22 mouse cellular contexts compared by ENCODE assay signal in the genomic region with DNA sequence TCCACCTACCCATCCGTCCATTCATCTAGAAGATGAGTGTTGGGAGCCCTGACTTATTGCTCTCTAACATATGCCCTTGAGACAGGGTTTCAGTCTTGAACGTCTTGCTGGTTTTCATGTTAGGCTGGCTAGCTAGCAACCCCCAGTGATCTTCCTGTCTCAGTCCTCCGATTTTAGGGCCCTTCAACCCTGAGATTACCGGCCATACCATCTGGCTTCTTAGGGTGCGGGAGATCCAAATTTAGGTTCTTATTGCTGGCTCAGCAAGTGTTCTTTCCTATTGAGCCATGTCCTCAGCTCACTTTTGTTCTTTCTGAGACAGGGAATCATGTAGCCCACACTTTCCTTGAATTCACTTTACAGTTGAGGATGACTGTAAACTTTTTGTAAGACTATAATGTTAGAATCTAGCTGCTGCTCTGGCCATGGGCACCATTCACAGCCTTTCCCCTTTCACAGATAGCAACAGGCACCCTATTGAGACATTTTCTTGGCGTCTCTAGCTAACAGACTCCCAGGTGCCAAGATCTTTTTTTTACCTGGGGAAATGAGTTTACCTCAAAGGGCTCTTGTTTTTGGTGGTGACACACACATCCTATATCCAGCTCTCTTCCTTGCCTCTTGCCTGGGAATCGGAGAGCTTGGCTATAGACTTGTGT. TPM values are rescaled to one million over a fixed set of nuclear protein-coding genes. Genes with fewer than 3 reads are reported as not detected.
DNase-seq lines count a peak whose midpoint lies in the region; ATAC-seq and TF ChIP-seq lines count a peak whose summit lies in the region.
"Had no signal": no experiment of that assay in that cellular context is flagged by ENCODE, and none has a peak within 500 bp of the region (broad histone marks: within the 10 kb centered on the region; RNA-seq: fewer than 3 reads in every experiment).

No protein-coding gene starts in this region.

- peak; percentile 48 to 76 for DNase-seq in cerebellum, adult 2 months
- DNase-seq in cerebellum, adult 11-12 months, result no peak
- DNase-seq in kidney, adult 18-20 months, result peak; percentile 2
- DNase-seq in CH12.LX (ENCODE audit: extremely low read depth), result no peak
- peak; percentile 42 to 48 for DNase-seq in cerebellum, postnatal 25 days
- no peak for DNase-seq in spleen, postnatal 4 days (ENCODE audit: low spot score in 2 of 2)
- DNase-seq: heart, postnatal 10 days; kidney, postnatal 10 days; left cerebral cortex, postnatal 4 days; lung, postnatal 10 days; right cerebral cortex, postnatal 25 days; thymus, postnatal 36 days had no signal

- dilution Hi-C loops in CH12.LX (cut with MboI; ENCODE audit: extremely low pct_ligation_motif_present, extremely low pct_unique_long_range_greater_than_20kb, low sequenced_read_pairs), result no loop called here

- no peak for TF ChIP-seq POLR2A in cerebellum, adult 2 months (IDR thresholded peaks at IDR 0.05; ENCODE audit: borderline replicate concordance, insufficient read depth, low read length)
- no peak for TF ChIP-seq POLR2A in CH12.LX (IDR thresholded peaks at IDR 0.05; ENCODE audit: low read depth, low read length)

- H3K27me3 ChIP-seq in cerebellum, adult 2 months (ENCODE audit: control insufficient read depth, insufficient read depth, low read length), result no peaks in the 10 kb centered on the region
- no peaks in the 10 kb centered on the region for H3K27me3 ChIP-seq in kidney, embryonic 15.5 days
- no peaks in the 10 kb centered on the region for H3K27me3 ChIP-seq in CH12.LX (replicated peaks)
- H3K27me3 ChIP-seq: forebrain, embryonic 12.5 days; neural tube, embryonic 13.5 days; Patski had no signal

- no peak for TF ChIP-seq CTCF in cerebellum, adult 2 months (IDR thresholded peaks at IDR 0.05; ENCODE audit: borderline replicate concordance, insufficient read depth, low read depth, low read length)
- no peak for TF ChIP-seq CTCF in CH12.LX (conservative IDR thresholded peaks at IDR 0.05 in 1 of 2, IDR thresholded peaks at IDR 0.05 in 1 of 2; ENCODE audit: low read depth in 2 of 2, low read length in 2 of 2)

- peak overlapping the region; percentile 81 for H3K27ac ChIP-seq in cerebellum, adult 2 months (ENCODE audit: insufficient read depth, low read length)
- no peak overlapping the region for H3K27ac ChIP-seq in kidney, embryonic 15.5 days
- H3K27ac ChIP-seq in CH12.LX (ENCODE audit: insufficient read depth, low read depth), result no peak overlapping the region
- H3K27ac ChIP-seq: forebrain, embryonic 12.5 days; hindbrain, embryonic 14.5 days; layer of hippocampus, adult 2 months; liver, embryonic 14.5 days; midbrain, embryonic 10.5 days; neural tube, embryonic 13.5 days; stomach, postnatal 0 days had no signal

- peaks cover 70% of the 10 kb centered on the region for H3K79me2 ChIP-seq in CH12.LX (replicated peaks; ENCODE audit: control insufficient read depth, extremely low read depth, insufficient read depth, poor library complexity, severe bottlenecking)

- TF ChIP-seq EP300 in CH12.LX (IDR thresholded peaks at IDR 0.05; ENCODE audit: low read length), result no peak

- no peak for ATAC-seq in kidney, embryonic 15.5 days (replicated peaks; ENCODE audit: low FRiP score)
- ATAC-seq: intestine, embryonic 16.5 days; Patski had no signal

- H3K4me2 ChIP-seq in kidney, embryonic 15.5 days, result no peak overlapping the region
- H3K4me2 ChIP-seq in CH12.LX (ENCODE audit: insufficient read depth, low read depth, poor library complexity, severe bottlenecking), result peak overlapping the region; percentile 60; the same call in 1 of the 2 replicates
- H3K4me2 ChIP-seq: forebrain, embryonic 12.5 days; hindbrain, embryonic 14.5 days; neural tube, embryonic 13.5 days had no signal

- no peak overlapping the region for H3K9ac ChIP-seq in kidney, embryonic 15.5 days
- H3K9ac ChIP-seq in CH12.LX (ENCODE audit: insufficient read depth, low read depth), result peak overlapping the region; percentile 55; the same call in 1 of the 2 replicates
- H3K9ac ChIP-seq: forebrain, embryonic 12.5 days; hindbrain, embryonic 14.5 days; liver, embryonic 14.5 days; neural tube, embryonic 13.5 days had no signal

- peaks cover 25% of the 10 kb centered on the region for H3K4me1 ChIP-seq in cerebellum, adult 2 months (ENCODE audit: control insufficient read depth, insufficient read depth, low read length)
- H3K4me1 ChIP-seq in kidney, embryonic 15.5 days, result 0 out of 2 replicates have a peak, but pooled peaks cover 4% of the 10 kb centered on the region
- H3K4me1 ChIP-seq in CH12.LX (ENCODE audit: control insufficient read depth in 1 of 2, insufficient read depth in 2 of 2), result peaks cover 24 to 72% of the 10 kb centered on the region in 2 experiments
- H3K4me1 ChIP-seq: forebrain, embryonic 12.5 days; midbrain, embryonic 10.5 days had no signal

- H3K4me3 ChIP-seq in cerebellum, adult 2 months (replicated peaks; ENCODE audit: insufficient read depth, low read depth, low read length), result no peak overlapping the region
- no peak overlapping the region for H3K4me3 ChIP-seq in kidney, embryonic 15.5 days (replicated peaks)
- no peak overlapping the region for H3K4me3 ChIP-seq in CH12.LX (replicated peaks in 1 of 3; ENCODE audit: low read depth in 2 of 3, low read length in 2 of 3, poor library complexity in 1 of 3)
- H3K4me3 ChIP-seq: forebrain, embryonic 12.5 days; layer of hippocampus, adult 2 months; midbrain, embryonic 10.5 days; neural tube, embryonic 13.5 days had no signal

- 14% methylated on average over 7 of the region's 7 CpGs for WGBS in cerebellum, adult 2 months
- WGBS in kidney, embryonic 15.5 days, result 75% methylated on average over 7 of the region's 7 CpGs

- no peak for TF ChIP-seq RAD21 in CH12.LX (IDR thresholded peaks at IDR 0.05; ENCODE audit: low read depth, low read length)

- H3K36me3 ChIP-seq in kidney, embryonic 15.5 days, result no peaks in the 10 kb centered on the region
- H3K36me3 ChIP-seq in CH12.LX (replicated peaks in 1 of 2; ENCODE audit: control insufficient read depth in 1 of 2, insufficient read depth in 1 of 2, low read length in 1 of 2), result peaks cover 0 to 8% of the 10 kb centered on the region in 2 experiments
- H3K36me3 ChIP-seq: forebrain, embryonic 12.5 days; midbrain, embryonic 10.5 days; neural tube, embryonic 13.5 days had no signal

- in situ Hi-C loops in CH12.LX (cut with MboI; ENCODE audit: low pct_ligation_motif_present, low pct_unique_long_range_greater_than_20kb, low sequenced_read_pairs), result loop anchor here (10.0 kb wide), 1 partner anchor 59 kb away; no protein-coding TSS in a partner anchor

- H3K9me3 ChIP-seq in kidney, embryonic 15.5 days (replicated peaks), result no peaks in the 10 kb centered on the region
- H3K9me3 ChIP-seq in CH12.LX (replicated peaks; ENCODE audit: low read length), result no peaks in the 10 kb centered on the region
- H3K9me3 ChIP-seq: forebrain, embryonic 12.5 days; midbrain, embryonic 10.5 days; neural tube, embryonic 13.5 days had no signal

TF ChIP-seq in CH12.LX, 34 proteins besides CTCF, POLR2A, EP300 and RAD21:
- no peak for TF ChIP-seq USF2 (conservative IDR thresholded peaks at IDR 0.05; ENCODE audit: low read depth, low read length)
- 0 out of 2 replicates have a peak, but pooled peaks have one; percentile 12 for TF ChIP-seq MAFK (IDR thresholded peaks at IDR 0.05; ENCODE audit: insufficient replicate concordance, low read length)

RNA-seq across cellular contexts. Expression of a gene that starts 9.2 kb away (rescaled TPM):
- 18.4 and 19.4 TPM in 2 replicates for polyA plus RNA-seq in cerebellum, adult 2 months (2012; rRNA removed)
- polyA plus RNA-seq in kidney, embryonic 15.5 days (2015; fragmentation: Nextera tagmentation; extraction: Ambion mirVana), result 9.0 and 9.6 TPM in 2 replicates
- 18.0 and 23.4 TPM in 2 replicates for total RNA-seq in CH12.LX (2012; rRNA removed)
- total RNA-seq in CH12.LX (2014; rRNA removed), result 26.4 and 29.6 TPM in 2 replicates
- 12.9 and 13.0 TPM in 2 replicates for polyA plus RNA-seq in CH12.LX (2012; ENCODE audit: insufficient read length, low read depth)

Comparison
In these comparisons a context has a peak if more than half of its experiments do, and no peak if none do; other contexts are left out.
1. DNase-seq: peak in cerebellum, adult 2 months (2 of 2), kidney, adult 18-20 months (single experiment) and cerebellum, postnatal 25 days (2 of 2); none in cerebellum, adult 11-12 months (single experiment), CH12.LX (single experiment) and spleen, postnatal 4 days (0 of 2).